Mouse (Mus musculus) embryonic facial prominence, embryonic 11.5 days (tissue): ENCODE measurements around the gene Cd47. TPM values are rescaled to one million over a fixed set of nuclear protein-coding genes. Genes with fewer than 3 reads are reported as not detected.
"Not testable (repeated sequence)": the region's sequence is repeated elsewhere in the genome, so short reads cannot be mapped to it uniquely, and the experiment has no call there.

ENCODE experiments used
- ATAC-seq: fragments of 200-750 bp; cut with Nextera tagmentation; replicated peaks from 2 replicates; pipeline ENCODE4 v1.8.0; 2017; ENCODE audit warnings: low read depth; ENCODE audit not compliant: insufficient number of reproducible peaks, low FRiP score, low TSS enrichment
- DNase-seq: peaks from one replicate; pipeline ENCODE4 v3.0.0-alpha.2; 2015; ENCODE audit warnings: low spot score
- H3K27ac ChIP-seq: fragments of 300-500 bp; sonication (generic); replicated peaks from 2 replicates; pipeline ENCODE4 v1.5.1; 2014; ENCODE audit warnings: mild to moderate bottlenecking, low read depth, low read length, control low read depth
- H3K27me3 ChIP-seq: fragments of 300-500 bp; sonication (generic); 2 replicates; pipeline ENCODE4 v1.6.1; 2014; ENCODE audit warnings: mild to moderate bottlenecking, low read length, moderate library complexity, mixed read lengths; ENCODE audit not compliant: control insufficient read depth, insufficient read depth
- H3K36me3 ChIP-seq: fragments of 300-500 bp; sonication (generic); replicated peaks from 2 replicates; pipeline ENCODE4 v1.6.1; 2014; ENCODE audit warnings: low read depth, mild to moderate bottlenecking, low read length, moderate library complexity, mixed read lengths; ENCODE audit not compliant: control insufficient read depth, insufficient read depth
- H3K4me1 ChIP-seq: fragments of 300-500 bp; sonication (generic); 2 replicates; pipeline ENCODE4 v1.6.1; 2014; ENCODE audit warnings: low read length, mixed read lengths; ENCODE audit not compliant: control insufficient read depth, insufficient read depth
- H3K4me2 ChIP-seq: fragments of 300-500 bp; sonication (generic); 2 replicates; pipeline ENCODE4 v1.6.1; 2014; ENCODE audit warnings: low read depth, mild to moderate bottlenecking, control low read depth, low read length, moderate library complexity
- H3K4me3 ChIP-seq: fragments of 300-500 bp; sonication (generic); 2 replicates; pipeline ENCODE4 v1.5.1; 2014; ENCODE audit warnings: low read depth, low read length, control low read depth
- H3K9ac ChIP-seq: fragments of 300-500 bp; sonication (generic); replicated peaks from 2 replicates; pipeline ENCODE4 v1.6.1; 2014; ENCODE audit warnings: mild to moderate bottlenecking, control low read depth, low read length
- H3K9me3 ChIP-seq: fragments of 300-500 bp; sonication (generic); replicated peaks from 2 replicates; pipeline ENCODE4 v1.6.1; 2016; ENCODE audit warnings: mild to moderate bottlenecking, low read length, inconsistent platforms, mixed read lengths; ENCODE audit not compliant: control insufficient read depth
- WGBS: fragments of 180-500 bp; shearing (Covaris S2); extraction: QIAGEN DNeasy Blood & Tissue Kit; methylation state at CpG from one replicate; pipeline ENCODE4 v1.1.7; 2014; 5-methylcytosine and 5-hydroxymethylcytosine counted together
- polyA plus RNA-seq: library from polyadenylated mRNA; unstranded; fragments of >200 nt; fragmentation: Nextera tagmentation; extraction: Ambion mirVana; gene quantifications from 2 replicates; pipeline ENCODE4 v1.2.1, GENCODE M21; 2014

Gene Cd47
- polyA plus RNA-seq, 1 experiment from 2014 or later, result 48.5 TPM

GRCm38 (mm10) chr16:49819494-49819893 is 19.2 kb downstream of the Cd47 start:
- H3K27me3 ChIP-seq, result no peaks in the 10 kb centered on the region
- no peaks in the 10 kb centered on the region for H3K4me1 ChIP-seq
- H3K4me2 ChIP-seq, result no peak overlapping the region
- no peak overlapping the region for H3K4me3 ChIP-seq
- no peaks in the 10 kb centered on the region for H3K36me3 ChIP-seq
- no peak overlapping the region for H3K27ac ChIP-seq
- DNase-seq (no peak), ATAC-seq (no peak)
- no peaks in the 10 kb centered on the region for H3K9me3 ChIP-seq
- no peak overlapping the region for H3K9ac ChIP-seq
- 65% methylated on average over 3 of the region's 3 CpGs for whole genome bisulfite sequencing

- not testable (repeated sequence) for H3K4me2 ChIP-seq, H3K4me3 ChIP-seq, H3K27me3 ChIP-seq, ATAC-seq, DNase-seq, H3K36me3 ChIP-seq, H3K9ac ChIP-seq, H3K4me1 ChIP-seq, H3K27ac ChIP-seq, H3K9me3 ChIP-seq
- WGBS, result 93% methylated on average over 3 of the region's 3 CpGs
Measured at GRCm38 (mm10) chr16:49830911-49831310, 30.6 kb downstream of the Cd47 start.

- DNase-seq, result no peak
- Histone ChIP-seq H3K4me1 (no peaks in the 10 kb centered on the region), H3K9ac (no peak overlapping the region), H3K4me2 (no peak overlapping the region), H3K36me3 (no peaks in the 10 kb centered on the region), H3K9me3 (no peaks in the 10 kb centered on the region), H3K4me3 (no peak overlapping the region), H3K27ac (no peak overlapping the region), H3K27me3 (no peaks in the 10 kb centered on the region)
- no peak for ATAC-seq
- 78% methylated on average over 3 of the region's 3 CpGs for WGBS
Measured at GRCm38 (mm10) chr16:49832339-49832738, 32.0 kb downstream of the Cd47 start.

GRCm38 (mm10) chr16:49834130-49834693 is 33.9 kb downstream of the Cd47 start:
- Histone ChIP-seq H3K4me3 (no peak overlapping the region), H3K27ac (no peak overlapping the region), H3K36me3 (no peaks in the 10 kb centered on the region), H3K4me2 (no peak overlapping the region), H3K9me3 (no peaks in the 10 kb centered on the region), H3K27me3 (no peaks in the 10 kb centered on the region), H3K4me1 (no peaks in the 10 kb centered on the region), H3K9ac (no peak overlapping the region)
- DNase-seq (no peak), ATAC-seq (no peak)
- WGBS, result 48% methylated on average over 4 of the region's 4 CpGs

- H3K4me2 ChIP-seq, result no peak overlapping the region
- no peak for ATAC-seq
- H3K4me3 ChIP-seq, result no peak overlapping the region
- no peak overlapping the region for H3K9ac ChIP-seq
- H3K9me3 ChIP-seq, result no peaks in the 10 kb centered on the region
- no peaks in the 10 kb centered on the region for H3K27me3 ChIP-seq
- WGBS, result 93% methylated on average over 6 of the region's 6 CpGs
- no peak overlapping the region for H3K27ac ChIP-seq
- H3K36me3 ChIP-seq, result no peaks in the 10 kb centered on the region
- H3K4me1 ChIP-seq, result no peaks in the 10 kb centered on the region
- DNase-seq, result no peak
Measured at GRCm38 (mm10) chr16:49836634-49837164, 36.4 kb downstream of the Cd47 start.

- WGBS, result 84% methylated on average over 6 of the region's 6 CpGs
- no peak for DNase-seq
Measured at GRCm38 (mm10) chr16:49838923-49839322, 38.6 kb downstream of the Cd47 start.

GRCm38 (mm10) chr16:49839681-49840535 is 39.6 kb downstream of the Cd47 start:
- DNase-seq (no peak), ATAC-seq (no peak)
- no peaks in the 10 kb centered on the region for H3K4me1 ChIP-seq
- WGBS, result 57% methylated on average over 15 of the region's 15 CpGs
- no peak overlapping the region for H3K27ac ChIP-seq
- no peak overlapping the region for H3K9ac ChIP-seq
- no peak overlapping the region for H3K4me3 ChIP-seq
- no peaks in the 10 kb centered on the region for H3K36me3 ChIP-seq
- H3K4me2 ChIP-seq, result no peak overlapping the region
- no peaks in the 10 kb centered on the region for H3K27me3 ChIP-seq
- no peaks in the 10 kb centered on the region for H3K9me3 ChIP-seq

More at GRCm38 (mm10) chr16:49838923-49839322, 38.6 kb downstream of the Cd47 start:
- Histone ChIP-seq H3K4me2 (no peak overlapping the region), H3K36me3 (no peaks in the 10 kb centered on the region), H3K4me1 (no peaks in the 10 kb centered on the region), H3K9me3 (no peaks in the 10 kb centered on the region), H3K27me3 (no peaks in the 10 kb centered on the region), H3K4me3 (no peak overlapping the region), H3K27ac (no peak overlapping the region), H3K9ac (no peak overlapping the region)
- no peak for ATAC-seq

GRCm38 (mm10) chr16:49843723-49844122 is 43.4 kb downstream of the Cd47 start:
- H3K27ac ChIP-seq, result no peak overlapping the region
- ATAC-seq (no peak), DNase-seq (no peak)
- no peaks in the 10 kb centered on the region for H3K27me3 ChIP-seq
- no peaks in the 10 kb centered on the region for H3K36me3 ChIP-seq
- no peaks in the 10 kb centered on the region for H3K4me1 ChIP-seq
- H3K4me3 ChIP-seq, result no peak overlapping the region
- H3K9ac ChIP-seq, result no peak overlapping the region
- 68% methylated on average over 1 of the region's 1 CpGs for WGBS
- no peaks in the 10 kb centered on the region for H3K9me3 ChIP-seq
- H3K4me2 ChIP-seq, result no peak overlapping the region
